Mouse (Mus musculus): ENCODE results near the gene Btbd1. TPM values are rescaled to one million over a fixed set of nuclear protein-coding genes. Genes with fewer than 3 reads are reported as not detected.
A peak's percentile ranks its signal among the peaks of the same experiment; 100 is the strongest.

Btbd1 gene
- total RNA-seq, 4 experiments from 2014 or later, result 134 to 162 (median 154) TPM

- peak; percentile 7 for DNase-seq (ENCODE audit: low spot score)
Measured at GRCm38 (mm10) chr7:81788536-81788935, 40.7 kb downstream of the Btbd1 start.

- no peak for DNase-seq (ENCODE audit: low spot score)
Measured at GRCm38 (mm10) chr7:81777667-81778218, 51.5 kb downstream of the Btbd1 start.

- DNase-seq (ENCODE audit: low spot score), result no peak
Measured at GRCm38 (mm10) chr7:81775325-81775724, 53.9 kb downstream of the Btbd1 start.

GRCm38 (mm10) chr7:81772786-81773539 is 56.3 kb downstream of the Btbd1 start:
- no peak for DNase-seq (ENCODE audit: low spot score)

DNA sequence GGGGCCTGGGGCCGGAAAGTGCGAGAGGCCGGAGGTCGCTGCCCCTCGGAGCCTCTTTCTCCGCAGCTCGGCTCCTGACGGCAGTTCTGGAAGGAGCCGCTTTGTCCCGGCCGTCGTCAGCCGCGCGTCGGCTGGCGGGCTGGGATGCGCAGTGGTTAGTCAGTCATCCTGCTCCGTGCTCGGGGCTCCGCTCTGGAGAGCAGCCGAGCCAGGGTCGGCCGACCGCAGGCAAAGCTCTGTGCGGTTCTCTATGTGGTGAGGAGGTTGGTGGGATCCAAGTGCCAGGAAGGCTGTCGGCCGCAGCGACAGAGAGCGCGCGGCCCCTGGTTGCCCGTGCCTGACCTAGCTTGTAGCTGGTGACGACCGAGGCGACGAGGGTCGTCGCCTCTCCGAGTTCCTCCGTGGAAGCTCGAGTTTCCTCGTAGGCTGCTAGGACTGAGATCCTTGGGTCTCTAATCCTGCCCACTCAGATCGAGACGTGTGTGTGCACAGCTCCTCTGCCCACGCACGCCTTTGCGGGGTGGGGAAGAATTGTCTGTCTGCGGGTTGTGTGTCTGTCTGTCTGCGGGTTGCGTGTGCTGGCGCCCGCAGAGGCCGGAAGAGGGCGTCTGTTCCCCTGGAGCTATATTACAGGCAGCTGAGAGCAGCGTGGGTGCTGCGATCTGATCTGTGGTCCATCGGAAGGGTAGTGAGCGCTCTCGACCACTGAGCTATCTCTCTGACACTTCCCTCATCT is 66.0 kb downstream of the Btbd1 start:
- peak; percentile 6 for DNase-seq (ENCODE audit: low spot score)

DNA sequence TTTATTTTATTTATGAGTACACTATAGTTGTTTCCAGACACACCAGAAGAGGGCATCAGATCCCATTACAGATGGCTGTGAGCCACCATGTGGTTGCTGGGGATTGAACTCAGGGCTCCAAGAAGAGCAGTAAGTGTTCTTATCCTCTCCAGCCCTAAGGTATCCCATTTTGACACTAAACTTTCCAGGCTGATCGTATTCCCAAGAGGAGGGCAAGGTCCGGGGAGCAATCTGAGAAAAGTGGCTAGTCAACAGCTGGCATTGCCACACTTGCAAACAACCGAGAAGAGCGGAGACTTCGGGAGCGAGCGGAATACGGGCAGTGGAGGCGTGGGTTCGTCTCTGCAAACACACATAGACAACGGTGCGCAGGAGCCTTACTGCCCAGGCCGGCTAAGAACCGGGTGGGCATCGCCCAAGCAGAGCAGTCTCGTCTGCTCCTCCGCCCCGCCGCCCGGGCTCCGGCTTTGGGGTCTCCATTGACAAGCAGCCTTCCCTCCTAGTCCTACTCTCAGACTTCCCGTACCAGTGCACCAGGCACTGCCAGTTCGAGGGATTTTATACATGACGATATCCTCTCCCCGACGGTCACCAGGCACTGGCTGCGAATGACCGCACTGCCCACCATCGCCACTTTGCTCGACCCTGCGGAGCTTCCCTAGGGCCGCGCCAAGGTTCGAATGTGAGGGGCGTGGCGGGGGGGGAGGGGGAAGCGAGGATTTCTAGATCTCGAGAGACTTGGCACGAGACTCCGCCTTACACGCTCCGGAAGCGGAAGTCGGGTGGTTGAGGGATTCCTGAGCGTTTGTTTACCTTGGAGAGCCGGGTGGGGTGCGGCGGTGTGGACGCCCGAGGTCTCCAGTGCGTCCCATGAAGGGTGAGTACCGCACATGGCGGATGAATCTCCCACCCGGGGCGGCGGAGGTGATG is 66.8 kb downstream of the Btbd1 start, which contains the start of gene Ramac:
Gene Ramac (plus strand): TSS at position 746 of the 930 bp plus-strand sequence.
- peak; percentile 89 for DNase-seq (ENCODE audit: low spot score)

- no peak for DNase-seq (ENCODE audit: low spot score)
Measured at GRCm38 (mm10) chr7:81747956-81748355, 81.3 kb downstream of the Btbd1 start.

DNA sequence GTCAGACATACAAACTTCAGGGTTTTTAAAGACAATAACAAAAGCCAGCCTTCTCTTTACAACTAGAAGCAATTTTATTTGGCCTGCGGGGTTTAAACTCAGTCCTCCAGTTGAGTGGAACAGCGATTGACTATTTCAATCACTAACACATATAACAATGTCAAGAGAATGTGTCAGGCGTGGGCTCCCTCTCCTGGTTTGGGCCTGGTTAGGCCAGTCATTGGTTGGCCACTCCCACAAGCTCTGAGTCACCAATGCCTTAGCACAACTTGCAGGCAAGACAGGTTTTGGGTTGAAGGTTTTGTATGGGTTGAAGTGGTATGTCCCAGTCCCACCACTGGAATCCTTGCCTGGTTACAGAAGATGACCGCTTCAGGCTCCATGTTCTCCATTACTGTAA is 85.1 kb downstream of the Btbd1 start:
- no peak for DNase-seq (ENCODE audit: low spot score)

Other genes starting within 250 kb of the Btbd1 start
- 100 to 1,000 TPM in 2 of 4 experiments, 10 to 100 TPM in 2; 87.9 to 110 (median 104) TPM for gene Homer2, start 121.9 kb downstream of the Btbd1 start, total RNA-seq (2022)
- gene Ramac, start 66.5 kb downstream of the Btbd1 start, total RNA-seq (2022), result 10 to 100 TPM; 24.8 to 28.8 (median 25.8) TPM
- gene 3110040N11Rik, start 40.0 kb downstream of the Btbd1 start, total RNA-seq (2022), result 10 to 100 TPM; 29.1 to 34.0 (median 32.1) TPM
- gene Gm10160, start 26.4 kb upstream of the Btbd1 start, total RNA-seq (2022), result not detected
- gene Tm6sf1, start 29.6 kb upstream of the Btbd1 start, total RNA-seq (2022), result 10 to 100 TPM in 1 of 4 experiments, 1 to 10 TPM in 3; 8.0 to 10.9 (median 8.8) TPM
- gene Hdgfl3, start 105.0 kb upstream of the Btbd1 start, total RNA-seq (2022), result 1 to 10 TPM; 7.1 to 9.5 (median 8.9) TPM
- gene Bnc1, start 162.9 kb upstream of the Btbd1 start, total RNA-seq (2022), result 1 to 10 TPM; 1.5 to 2.2 (median 1.6) TPM

All from heart, adult 8-10 months (tissue).